Mouse (Mus musculus): ENCODE measurements around the gene Sh2d5. TPM values are rescaled to one million over a fixed set of nuclear protein-coding genes. Genes with fewer than 3 reads are reported as not detected.
A peak's percentile ranks its signal among the peaks of the same experiment; 100 is the strongest.

Sh2d5 gene
- 5.9 and 6.8 TPM in 2 replicates for polyA plus RNA-seq (2015; fragmentation: Nextera tagmentation; extraction: Ambion mirVana)

GRCm38 (mm10) chr4:138250088-138250960, at the start of gene Sh2d5, which contains the start of gene Kif17:
Sh2d5 (plus strand) TSS chr4:138250403.
Kif17 (plus strand) TSS chr4:138250435.
- Histone ChIP-seq H3K36me3 (peaks cover 25% of the 10 kb centered on the region), H3K27me3 (peaks cover 15% of the 10 kb centered on the region; the same call in 1 of the 2 replicates), H3K4me2 (replicated peaks) (peak within 1 kb of the TSS; percentile 97), H3K9ac (replicated peaks) (peak within 1 kb of the TSS; percentile 64), H3K27ac (replicated peaks) (0 out of 2 replicates have a peak within 1 kb of the TSS, but pooled peaks have one; percentile 23), H3K9me3 (no peaks in the 10 kb centered on the region), H3K4me1 (peaks cover 32% of the 10 kb centered on the region), H3K4me3 (peak within 1 kb of the TSS; percentile 61)
- WGBS = under 1% methylated on average over 71 of the region's 74 CpGs
- peak; percentile 90 for ATAC-seq (replicated peaks)

GRCm38 (mm10) chr4:138200769-138201168, 49.4 kb upstream of the Sh2d5 start:
- Histone ChIP-seq H3K4me1 (no peaks in the 10 kb centered on the region), H3K27ac (replicated peaks) (no peak overlapping the region), H3K4me3 (no peak overlapping the region), H3K4me2 (replicated peaks) (no peak overlapping the region), H3K36me3 (peaks cover 82% of the 10 kb centered on the region), H3K9me3 (no peaks in the 10 kb centered on the region), H3K27me3 (no peaks in the 10 kb centered on the region), H3K9ac (replicated peaks) (no peak overlapping the region)
- no peak for ATAC-seq (replicated peaks)
- 93% methylated on average over 3 of the region's 3 CpGs for WGBS

DNA sequence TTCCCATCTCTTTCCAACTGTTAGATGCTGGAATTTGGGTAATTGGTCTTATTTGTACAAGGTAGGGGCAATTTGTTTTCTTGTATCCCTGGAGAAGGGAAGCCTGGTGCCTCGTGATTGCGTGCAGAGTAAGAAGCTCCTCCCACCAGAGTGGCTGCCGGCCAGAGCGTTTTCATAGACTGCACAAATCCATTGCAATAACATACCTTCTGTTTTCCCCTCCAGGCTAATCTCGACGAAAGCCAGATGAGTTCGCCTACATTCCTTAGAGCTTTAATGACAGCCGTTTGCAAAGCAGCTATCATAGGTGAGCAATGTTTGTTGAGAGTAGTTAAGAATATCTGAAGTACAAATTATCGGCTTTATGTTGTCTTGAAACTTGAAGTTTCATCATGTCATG, 48.5 kb upstream of the Sh2d5 start:
- H3K9ac ChIP-seq (replicated peaks) = no peak overlapping the region
- H3K4me2 ChIP-seq (replicated peaks) = no peak overlapping the region
- H3K4me3 ChIP-seq = no peak overlapping the region
- no peaks in the 10 kb centered on the region for H3K9me3 ChIP-seq
- H3K4me1 ChIP-seq = no peaks in the 10 kb centered on the region
- ATAC-seq (replicated peaks) = no peak
- no peaks in the 10 kb centered on the region for H3K27me3 ChIP-seq
- no peak overlapping the region for H3K27ac ChIP-seq (replicated peaks)
- 86% methylated on average over 9 of the region's 9 CpGs for WGBS
- peaks cover 80% of the 10 kb centered on the region for H3K36me3 ChIP-seq

- Histone ChIP-seq H3K27ac (replicated peaks) (no peak overlapping the region), H3K4me3 (no peak overlapping the region), H3K9ac (replicated peaks) (no peak overlapping the region), H3K27me3 (no peaks in the 10 kb centered on the region), H3K36me3 (peaks cover 45% of the 10 kb centered on the region), H3K9me3 (no peaks in the 10 kb centered on the region), H3K4me2 (replicated peaks) (no peak overlapping the region), H3K4me1 (no peaks in the 10 kb centered on the region)
- WGBS = 92% methylated on average over 5 of the region's 5 CpGs
- no peak for ATAC-seq (replicated peaks)
These were observed 40.1 kb upstream of the Sh2d5 start for GRCm38 (mm10) chr4:138210116-138210515.

DNA sequence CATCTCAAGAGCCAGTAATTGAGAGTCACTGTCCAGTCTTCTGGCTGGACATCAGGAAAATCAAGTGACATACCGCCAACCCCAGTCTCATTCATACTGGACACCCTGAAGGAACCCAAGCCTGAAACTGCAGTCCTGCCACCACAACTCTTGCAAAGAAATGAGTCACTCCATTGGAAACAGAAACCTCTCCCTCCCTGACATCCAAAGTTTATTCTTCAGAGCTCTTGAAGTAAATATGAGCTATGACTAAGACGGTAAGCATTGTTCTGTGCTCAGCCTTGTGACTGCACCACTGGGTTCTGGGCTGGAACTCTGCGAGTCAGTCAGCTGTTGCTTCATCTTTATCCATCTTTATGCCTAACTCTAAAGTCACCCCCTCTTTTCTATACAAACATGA, 36.3 kb upstream of the Sh2d5 start:
- Histone ChIP-seq H3K4me2 (replicated peaks) (no peak overlapping the region), H3K36me3 (peaks cover 13% of the 10 kb centered on the region), H3K4me3 (no peak overlapping the region), H3K4me1 (peaks cover 21% of the 10 kb centered on the region), H3K27ac (replicated peaks) (no peak overlapping the region), H3K27me3 (no peaks in the 10 kb centered on the region), H3K9ac (replicated peaks) (no peak overlapping the region), H3K9me3 (no peaks in the 10 kb centered on the region)
- 87% methylated on average over 3 of the region's 3 CpGs for WGBS
- no peak for ATAC-seq (replicated peaks)

GRCm38 (mm10) chr4:138215671-138216199, 34.5 kb upstream of the Sh2d5 start:
- WGBS = 45% methylated on average over 13 of the region's 13 CpGs
- Histone ChIP-seq H3K36me3 (no peaks in the 10 kb centered on the region), H3K9me3 (no peaks in the 10 kb centered on the region), H3K4me1 (peaks cover 35% of the 10 kb centered on the region), H3K27me3 (no peaks in the 10 kb centered on the region), H3K9ac (replicated peaks) (peak overlapping the region; percentile 87), H3K27ac (replicated peaks) (peak overlapping the region; percentile 98), H3K4me3 (peak overlapping the region; percentile 73), H3K4me2 (replicated peaks) (peak overlapping the region; percentile 59)
- ATAC-seq (replicated peaks) = no peak

- Histone ChIP-seq H3K36me3 (no peaks in the 10 kb centered on the region), H3K9me3 (no peaks in the 10 kb centered on the region), H3K9ac (replicated peaks) (peak within 1 kb of the TSS; percentile 87), H3K4me3 (peak within 1 kb of the TSS; percentile 73), H3K4me2 (replicated peaks) (peak within 1 kb of the TSS; percentile 70), H3K27me3 (no peaks in the 10 kb centered on the region), H3K27ac (replicated peaks) (peak within 1 kb of the TSS; percentile 98), H3K4me1 (peaks cover 35% of the 10 kb centered on the region)
- WGBS = under 1% methylated on average over 70 of the region's 84 CpGs
- peak; percentile 65 for ATAC-seq (replicated peaks)
These were observed 33.9 kb upstream of the Sh2d5 start, which contains the start of gene Hp1bp3 for GRCm38 (mm10) chr4:138216200-138216890. Hp1bp3 (plus strand) TSS chr4:138216296.

DNA sequence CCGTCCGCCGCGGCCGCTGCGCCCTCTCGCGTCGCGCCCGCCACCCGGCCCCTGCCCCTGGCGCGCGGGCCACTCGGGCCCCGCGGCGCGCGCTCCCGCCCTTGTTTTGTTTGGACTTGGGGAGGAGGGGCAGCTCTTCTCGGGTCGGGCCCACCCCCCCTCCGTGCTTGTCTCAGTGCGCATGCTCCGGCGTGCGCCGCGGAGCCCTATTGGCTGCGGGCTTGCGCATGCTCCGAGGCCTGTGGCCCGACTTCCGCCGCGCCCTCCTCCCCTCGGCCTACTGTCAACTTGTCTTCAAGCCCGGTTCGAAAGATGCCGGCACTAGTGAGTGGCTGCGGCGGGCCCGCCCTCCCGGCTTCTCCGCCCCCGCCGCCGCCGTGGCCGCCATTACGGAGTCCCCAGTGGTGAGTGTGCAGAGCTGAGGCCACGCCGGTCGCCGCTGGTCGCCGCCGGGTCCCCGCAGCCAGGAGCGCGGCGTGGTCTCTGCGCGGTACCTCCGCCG, 33.3 kb upstream of the Sh2d5 start:
- peak; percentile 97 for ATAC-seq (replicated peaks)
- no peaks in the 10 kb centered on the region for H3K9me3 ChIP-seq
- peak overlapping the region; percentile 87 for H3K9ac ChIP-seq (replicated peaks)
- under 1% methylated on average over 68 of the region's 68 CpGs for WGBS
- peaks cover under 1% of the 10 kb centered on the region for H3K36me3 ChIP-seq
- peak overlapping the region; percentile 73 for H3K4me3 ChIP-seq
- no peaks in the 10 kb centered on the region for H3K27me3 ChIP-seq
- H3K4me2 ChIP-seq (replicated peaks) = peak overlapping the region; percentile 70
- H3K4me1 ChIP-seq = peaks cover 35% of the 10 kb centered on the region
- peak overlapping the region; percentile 98 for H3K27ac ChIP-seq (replicated peaks)

- Histone ChIP-seq H3K9ac (replicated peaks) (peak overlapping the region; percentile 84), H3K27ac (replicated peaks) (peak overlapping the region; percentile 98), H3K27me3 (no peaks in the 10 kb centered on the region), H3K36me3 (peaks cover 6% of the 10 kb centered on the region), H3K4me3 (peak overlapping the region; percentile 73), H3K4me2 (replicated peaks) (peak overlapping the region; percentile 70), H3K4me1 (peaks cover 35% of the 10 kb centered on the region), H3K9me3 (no peaks in the 10 kb centered on the region)
- under 1% methylated on average over 36 of the region's 36 CpGs for WGBS
- peak; percentile 39; the same call in 1 of the 2 replicates for ATAC-seq (replicated peaks)
These were observed 32.8 kb upstream of the Sh2d5 start for GRCm38 (mm10) chr4:138217441-138217840.

DNA sequence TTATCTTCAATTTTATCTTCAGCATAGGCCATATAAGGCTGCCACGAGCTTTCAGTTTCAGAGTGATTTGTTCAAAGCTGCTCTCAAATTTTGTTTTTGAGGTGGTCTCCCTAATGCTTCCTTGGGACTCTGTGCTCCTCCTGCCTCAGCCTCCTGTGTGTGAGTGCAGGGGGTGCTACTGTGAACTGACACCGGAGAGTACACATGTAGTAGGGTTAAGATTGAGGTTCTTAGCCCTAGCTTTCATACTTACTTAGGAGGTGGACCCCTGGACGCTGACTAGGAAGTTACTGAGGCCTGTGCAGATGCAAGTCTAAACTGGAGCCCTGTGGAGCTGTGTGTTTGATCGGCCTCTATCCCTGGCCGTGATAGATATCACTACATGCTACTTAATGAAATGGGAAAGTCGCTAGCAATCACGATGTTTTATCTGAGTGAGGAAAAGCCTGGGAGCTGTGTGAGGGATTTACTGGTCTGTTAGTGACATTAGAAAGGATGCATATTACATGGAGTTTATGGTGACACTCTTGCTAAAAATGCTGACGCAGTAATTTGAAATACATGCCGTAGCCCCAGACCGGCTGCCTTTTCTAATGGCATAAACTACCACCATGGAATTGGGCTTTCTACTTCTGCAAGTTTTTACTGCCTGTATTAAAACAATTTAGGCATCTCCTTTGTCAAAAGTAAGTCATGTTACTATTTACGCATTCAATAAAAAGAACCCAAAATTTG, 32.1 kb upstream of the Sh2d5 start:
- H3K4me3 ChIP-seq = peak overlapping the region; percentile 73
- H3K27ac ChIP-seq (replicated peaks) = peak overlapping the region; percentile 98; the same call in 1 of the 2 replicates
- no peak for ATAC-seq (replicated peaks)
- peak overlapping the region; percentile 70 for H3K4me2 ChIP-seq (replicated peaks)
- H3K27me3 ChIP-seq = no peaks in the 10 kb centered on the region
- WGBS = 80% methylated on average over 11 of the region's 11 CpGs
- H3K9me3 ChIP-seq = no peaks in the 10 kb centered on the region
- H3K9ac ChIP-seq (replicated peaks) = peak overlapping the region; percentile 84
- peaks cover 12% of the 10 kb centered on the region for H3K36me3 ChIP-seq
- H3K4me1 ChIP-seq = peaks cover 35% of the 10 kb centered on the region

GRCm38 (mm10) chr4:138219331-138219730, 30.9 kb upstream of the Sh2d5 start:
- Histone ChIP-seq H3K27ac (replicated peaks) (no peak overlapping the region), H3K4me2 (replicated peaks) (no peak overlapping the region), H3K9me3 (no peaks in the 10 kb centered on the region), H3K9ac (replicated peaks) (no peak overlapping the region), H3K36me3 (peaks cover 25% of the 10 kb centered on the region), H3K4me1 (peaks cover 35% of the 10 kb centered on the region), H3K27me3 (no peaks in the 10 kb centered on the region), H3K4me3 (no peak overlapping the region)
- ATAC-seq (replicated peaks) = no peak
- WGBS = 86% methylated on average over 5 of the region's 5 CpGs
